Mouse (Mus musculus) hindbrain, embryonic 15.5 days (tissue): ENCODE results near the gene Trim7. TPM values are rescaled to one million over a fixed set of nuclear protein-coding genes. Genes with fewer than 3 reads are reported as not detected.
"Not testable (repeated sequence)": the region's sequence is repeated elsewhere in the genome, so short reads cannot be mapped to it uniquely, and the experiment has no call there.

ENCODE experiments used
- ATAC-seq: fragments of 200-750 bp; cut with Nextera tagmentation; 2 replicates; pipeline ENCODE4 v1.8.0; 2017; ENCODE audit warnings: low read depth, moderate number of reproducible peaks, moderate TSS enrichment; ENCODE audit not compliant: low FRiP score
- H3K27ac ChIP-seq: fragments of 300-500 bp; sonication (generic); replicated peaks from 2 replicates; pipeline ENCODE4 v1.5.1; 2015; ENCODE audit warnings: mild to moderate bottlenecking, inconsistent platforms
- H3K27me3 ChIP-seq: fragments of 300-500 bp; sonication (generic); 2 replicates; pipeline ENCODE4 v1.6.1; 2015; ENCODE audit warnings: control low read depth, inconsistent platforms
- H3K36me3 ChIP-seq: fragments of 300-500 bp; sonication (generic); 2 replicates; pipeline ENCODE4 v1.6.1; 2015; ENCODE audit warnings: control low read depth, inconsistent platforms
- H3K4me1 ChIP-seq: fragments of 300-500 bp; sonication (generic); replicated peaks from 2 replicates; pipeline ENCODE4 v1.6.1; 2015; ENCODE audit warnings: control low read depth, inconsistent platforms
- H3K4me2 ChIP-seq: fragments of 300-500 bp; sonication (generic); 2 replicates; pipeline ENCODE4 v1.6.1; 2015; ENCODE audit warnings: moderate library complexity, mild to moderate bottlenecking, inconsistent platforms
- H3K4me3 ChIP-seq: fragments of 300-500 bp; sonication (generic); 2 replicates; pipeline ENCODE4 v1.5.1; 2015; ENCODE audit warnings: mild to moderate bottlenecking, inconsistent platforms
- H3K9ac ChIP-seq: fragments of 300-500 bp; sonication (generic); 2 replicates; pipeline ENCODE4 v1.6.1; 2015; ENCODE audit warnings: inconsistent platforms
- H3K9me3 ChIP-seq: fragments of 300-500 bp; sonication (generic); 2 replicates; pipeline ENCODE4 v1.6.1; 2016; ENCODE audit warnings: control low read depth, inconsistent platforms
- WGBS: fragments of 180-500 bp; shearing (Covaris S2); methylation state at CpG from one replicate; pipeline ENCODE4 v1.1.7; 2015; 5-methylcytosine and 5-hydroxymethylcytosine counted together
- polyA plus RNA-seq: library from polyadenylated mRNA; unstranded; fragments of >200 nt; fragmentation: Nextera tagmentation; extraction: Ambion mirVana; gene quantifications from 2 replicates; pipeline ENCODE4 v1.2.1, GENCODE M21; 2015

Trim7 gene
- polyA plus RNA-seq, result 3.1 and 3.7 TPM in 2 replicates

DNA sequence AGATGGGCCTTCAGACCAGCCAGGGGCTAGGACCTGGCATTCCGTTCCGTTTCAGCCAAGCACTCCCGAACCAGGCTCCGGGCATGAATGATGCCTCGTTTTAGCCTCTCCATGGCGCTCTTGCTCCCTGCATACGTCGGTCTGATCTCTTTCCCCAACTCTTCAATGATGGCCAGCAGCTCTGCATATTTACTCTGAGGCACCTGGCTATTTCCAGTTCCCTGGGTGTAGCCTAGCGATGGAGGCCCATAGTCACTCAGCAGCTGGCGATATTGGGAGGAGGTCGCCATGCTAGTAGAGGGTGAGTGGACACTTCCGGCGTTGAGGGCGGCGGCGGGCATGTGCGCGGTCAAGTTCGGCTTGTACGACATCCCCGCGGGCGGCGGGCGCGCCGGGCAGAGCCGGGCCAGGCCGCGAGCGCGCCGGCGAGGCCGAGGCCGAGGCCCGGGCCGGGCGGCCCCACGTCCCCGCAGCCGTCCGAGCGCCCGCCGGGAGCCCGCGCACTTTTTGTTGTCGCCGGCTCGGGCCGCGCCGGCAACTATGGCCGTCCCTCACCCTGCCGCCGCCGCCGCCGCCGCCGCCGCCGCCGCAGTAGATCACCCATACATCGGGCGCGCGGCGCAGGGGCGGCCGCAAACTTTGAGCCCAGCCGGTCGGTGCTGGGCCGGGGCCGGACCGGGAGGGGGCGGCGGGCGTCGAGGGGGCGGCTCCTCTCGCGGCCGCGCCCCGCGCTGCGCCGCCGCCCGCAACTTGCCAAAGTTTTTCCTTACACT is at the start of gene Trim7, which contains the start of gene Gm12184:
TSS of gene Trim7 (plus strand) at position 162 of the 773 bp plus-strand sequence.
TSS of gene Gm12184 (minus strand) at position 677 of the 773 bp plus-strand sequence.
- Histone ChIP-seq H3K4me2 (peak within 1 kb of the TSS; percentile 63), H3K27me3 (peaks cover 19% of the 10 kb centered on the region), H3K27ac (peak within 1 kb of the TSS; percentile 59), H3K4me1 (peaks cover 24% of the 10 kb centered on the region), H3K4me3 (peak within 1 kb of the TSS; percentile 47), H3K9ac (peak within 1 kb of the TSS; percentile 0; the same call in 1 of the 2 replicates)
- ATAC-seq, result peak; percentile 71
- WGBS, result under 1% methylated on average over 34 of the region's 92 CpGs
- not testable (repeated sequence) for H3K36me3 ChIP-seq, H3K9me3 ChIP-seq

DNA sequence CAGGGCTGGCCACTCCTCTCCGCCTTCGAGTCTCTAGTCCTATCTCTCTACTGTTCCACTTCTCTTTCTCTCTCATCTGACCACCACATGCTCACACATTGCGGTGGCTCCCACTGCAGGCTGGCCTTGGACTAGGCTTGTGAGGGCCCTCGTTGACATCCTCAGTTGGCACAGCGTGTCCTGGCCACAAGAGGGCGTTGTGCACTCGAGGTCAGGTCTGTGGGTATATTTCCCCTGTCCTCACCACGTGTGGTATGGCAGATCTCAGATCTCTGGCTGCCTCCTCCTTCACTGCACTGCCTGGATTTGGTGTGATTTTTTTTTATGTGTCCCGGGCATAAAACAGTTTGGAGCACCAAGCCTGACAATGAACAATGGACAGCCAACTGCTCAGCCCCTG is 49.3 kb upstream of the Trim7 start:
- no peak overlapping the region for H3K9ac ChIP-seq
- no peak overlapping the region for H3K27ac ChIP-seq
- H3K9me3 ChIP-seq, result no peaks in the 10 kb centered on the region
- H3K27me3 ChIP-seq, result no peaks in the 10 kb centered on the region
- WGBS, result 45% methylated on average over 9 of the region's 9 CpGs
- no peaks in the 10 kb centered on the region for H3K36me3 ChIP-seq
- H3K4me2 ChIP-seq, result no peak overlapping the region
- no peak overlapping the region for H3K4me3 ChIP-seq
- peaks cover 11% of the 10 kb centered on the region for H3K4me1 ChIP-seq
- ATAC-seq, result 0 out of 2 replicates have a peak, but pooled peaks have one; percentile 19

- H3K9me3 ChIP-seq, result no peaks in the 10 kb centered on the region
- no peak overlapping the region for H3K27ac ChIP-seq
- peaks cover 11% of the 10 kb centered on the region for H3K4me1 ChIP-seq
- 95% methylated on average over 9 of the region's 9 CpGs for WGBS
- no peak overlapping the region for H3K9ac ChIP-seq
- no peaks in the 10 kb centered on the region for H3K27me3 ChIP-seq
- no peak overlapping the region for H3K4me3 ChIP-seq
- no peak for ATAC-seq
- no peaks in the 10 kb centered on the region for H3K36me3 ChIP-seq
- H3K4me2 ChIP-seq, result no peak overlapping the region
Measured at GRCm38 (mm10) chr11:48777303-48777702, 48.6 kb upstream of the Trim7 start.

GRCm38 (mm10) chr11:48779450-48779849 is 46.5 kb upstream of the Trim7 start:
- no peaks in the 10 kb centered on the region for H3K36me3 ChIP-seq
- H3K27me3 ChIP-seq, result no peaks in the 10 kb centered on the region
- no peak overlapping the region for H3K4me2 ChIP-seq
- H3K4me1 ChIP-seq, result peaks cover 8% of the 10 kb centered on the region
- no peak overlapping the region for H3K4me3 ChIP-seq
- no peak overlapping the region for H3K27ac ChIP-seq
- no peaks in the 10 kb centered on the region for H3K9me3 ChIP-seq
- ATAC-seq, result no peak
- H3K9ac ChIP-seq, result no peak overlapping the region
- WGBS, result 38% methylated on average over 7 of the region's 7 CpGs

- H3K9me3 ChIP-seq, result no peaks in the 10 kb centered on the region
- H3K4me2 ChIP-seq, result no peak overlapping the region
- 93% methylated on average over 4 of the region's 4 CpGs for WGBS
- no peaks in the 10 kb centered on the region for H3K27me3 ChIP-seq
- no peak for ATAC-seq
- H3K4me1 ChIP-seq, result no peaks in the 10 kb centered on the region
- no peak overlapping the region for H3K4me3 ChIP-seq
- no peaks in the 10 kb centered on the region for H3K36me3 ChIP-seq
- no peak overlapping the region for H3K27ac ChIP-seq
- no peak overlapping the region for H3K9ac ChIP-seq
Measured at GRCm38 (mm10) chr11:48782243-48782642, 43.7 kb upstream of the Trim7 start.

DNA sequence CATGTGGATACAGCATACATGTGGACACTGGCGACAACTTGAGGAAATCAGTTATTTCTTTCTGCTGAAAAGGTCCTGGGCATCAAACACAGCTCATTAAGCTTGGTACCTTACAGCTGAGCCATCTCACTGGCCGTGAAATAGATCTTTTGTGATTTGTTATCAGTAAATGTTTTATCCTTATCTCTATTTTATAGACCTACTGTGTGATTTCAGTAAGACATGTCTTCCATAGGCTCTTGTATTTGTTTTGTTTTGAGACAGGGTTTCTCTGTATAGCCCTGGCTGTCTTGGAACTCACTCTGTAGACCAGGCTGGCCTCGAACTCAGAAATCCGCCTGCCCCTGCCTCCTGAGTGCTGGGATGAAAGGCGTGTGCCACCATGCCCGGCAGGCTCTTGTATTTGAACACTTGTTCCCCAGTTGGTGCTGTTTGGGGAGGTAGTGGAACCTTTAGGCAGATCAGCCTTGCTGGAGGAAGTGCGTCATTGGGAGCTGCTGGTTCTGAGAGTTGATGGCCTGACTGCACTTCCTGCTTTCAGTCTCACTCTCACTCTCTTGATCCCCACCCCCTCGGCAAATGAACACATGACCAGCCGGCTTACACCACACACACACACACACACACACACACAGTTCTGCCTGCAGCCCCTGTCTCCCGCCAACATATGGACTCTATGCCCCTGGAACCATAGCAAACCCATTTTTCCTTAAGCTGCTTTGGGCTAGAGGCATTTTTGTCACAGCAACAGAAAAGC is 38.3 kb upstream of the Trim7 start:
- H3K4me3 ChIP-seq, result peak overlapping the region; percentile 41
- H3K27ac ChIP-seq, result peak overlapping the region; percentile 61; the same call in 1 of the 2 replicates
- H3K4me2 ChIP-seq, result peak overlapping the region; percentile 60
- H3K27me3 ChIP-seq, result no peaks in the 10 kb centered on the region
- 51% methylated on average over 10 of the region's 10 CpGs for WGBS
- no peaks in the 10 kb centered on the region for H3K9me3 ChIP-seq
- no peaks in the 10 kb centered on the region for H3K36me3 ChIP-seq
- H3K9ac ChIP-seq, result no peak overlapping the region
- peak; percentile 81 for ATAC-seq
- peaks cover 11% of the 10 kb centered on the region for H3K4me1 ChIP-seq

DNA sequence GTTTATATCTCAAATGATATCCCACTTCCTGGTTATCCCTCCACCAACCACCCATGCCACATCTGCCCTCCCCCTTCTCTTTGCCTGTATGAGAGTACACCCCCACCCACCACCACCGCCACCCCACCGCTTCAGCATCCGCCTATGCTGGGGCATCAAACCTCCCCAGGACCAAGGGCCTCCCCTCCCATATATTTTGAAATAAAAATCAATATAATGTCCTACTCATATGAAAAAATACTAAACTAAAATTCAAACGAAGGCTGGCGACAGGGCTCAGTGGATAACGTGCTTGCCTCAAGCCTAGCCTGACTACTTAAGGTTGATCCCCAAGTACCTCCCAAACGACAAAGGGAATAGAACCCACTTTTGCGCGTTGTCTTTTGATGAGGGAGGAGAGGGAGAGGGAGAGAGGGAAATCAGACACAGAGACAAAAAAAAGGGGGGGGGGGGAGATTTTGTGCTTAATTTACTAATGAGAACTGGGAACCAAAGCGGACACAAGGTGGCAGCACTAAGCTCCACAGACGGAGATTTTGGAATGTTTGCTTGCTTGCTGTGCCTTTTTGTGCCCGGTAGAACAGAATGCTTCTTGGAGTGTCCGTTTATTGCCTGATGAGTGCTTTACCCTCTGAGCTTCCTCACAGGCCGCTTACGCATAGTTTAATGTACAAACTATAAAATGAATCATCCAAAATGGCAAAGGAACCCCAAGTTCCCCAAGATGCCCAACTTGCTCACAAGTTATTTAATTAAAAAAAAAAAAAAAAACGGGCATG is 37.4 kb upstream of the Trim7 start:
- Histone ChIP-seq H3K4me3 (peak overlapping the region; percentile 41), H3K9me3 (no peaks in the 10 kb centered on the region), H3K36me3 (no peaks in the 10 kb centered on the region), H3K4me2 (peak overlapping the region; percentile 60), H3K27me3 (no peaks in the 10 kb centered on the region), H3K4me1 (peaks cover 11% of the 10 kb centered on the region), H3K27ac (peak overlapping the region; percentile 61; the same call in 1 of the 2 replicates), H3K9ac (peak overlapping the region; percentile 44)
- ATAC-seq, result peak; percentile 73
- WGBS, result 8% methylated on average over 16 of the region's 16 CpGs

GRCm38 (mm10) chr11:48789215-48789614 is 36.7 kb upstream of the Trim7 start:
- H3K27ac ChIP-seq, result no peak overlapping the region
- no peak for ATAC-seq
- no peaks in the 10 kb centered on the region for H3K36me3 ChIP-seq
- H3K4me3 ChIP-seq, result no peak overlapping the region; the same call in 1 of the 2 replicates
- H3K4me2 ChIP-seq, result 0 out of 2 replicates have a peak overlapping the region, but pooled peaks have one; percentile 60
- no peaks in the 10 kb centered on the region for H3K9me3 ChIP-seq
- H3K27me3 ChIP-seq, result no peaks in the 10 kb centered on the region
- WGBS, result 86% methylated on average over 5 of the region's 5 CpGs
- peaks cover 11% of the 10 kb centered on the region for H3K4me1 ChIP-seq
- H3K9ac ChIP-seq, result no peak overlapping the region

- peak overlapping the region; percentile 54 for H3K4me2 ChIP-seq
- no peaks in the 10 kb centered on the region for H3K9me3 ChIP-seq
- H3K4me3 ChIP-seq, result peak overlapping the region; percentile 25
- 0 out of 2 replicates have a peak overlapping the region, but pooled peaks have one; percentile 24 for H3K9ac ChIP-seq
- ATAC-seq, result peak; percentile 65; the same call in 1 of the 2 replicates
- WGBS, result 17% methylated on average over 20 of the region's 20 CpGs
- H3K27ac ChIP-seq, result no peak overlapping the region
- no peaks in the 10 kb centered on the region for H3K27me3 ChIP-seq
- peaks cover 11% of the 10 kb centered on the region for H3K4me1 ChIP-seq
- H3K36me3 ChIP-seq, result no peaks in the 10 kb centered on the region
Measured at GRCm38 (mm10) chr11:48789973-48790823, 35.7 kb upstream of the Trim7 start.

GRCm38 (mm10) chr11:48790946-48791345 is 35.0 kb upstream of the Trim7 start:
- Histone ChIP-seq H3K27me3 (no peaks in the 10 kb centered on the region), H3K4me3 (no peak overlapping the region), H3K36me3 (no peaks in the 10 kb centered on the region), H3K9ac (no peak overlapping the region), H3K4me1 (peaks cover 11% of the 10 kb centered on the region), H3K27ac (no peak overlapping the region), H3K9me3 (no peaks in the 10 kb centered on the region), H3K4me2 (no peak overlapping the region)
- 50% methylated on average over 8 of the region's 8 CpGs for WGBS
- no peak for ATAC-seq

- WGBS, result 90% methylated on average over 9 of the region's 9 CpGs
- H3K27me3 ChIP-seq, H3K36me3 ChIP-seq, H3K9ac ChIP-seq, ATAC-seq, H3K27ac ChIP-seq, H3K9me3 ChIP-seq, H3K4me2 ChIP-seq, H3K4me3 ChIP-seq: not testable (repeated sequence)
- peaks cover 11% of the 10 kb centered on the region for H3K4me1 ChIP-seq
Measured at GRCm38 (mm10) chr11:48791894-48792293, 34.0 kb upstream of the Trim7 start.
